Mouse (Mus musculus): ENCODE results near the gene Fam102a. TPM values are rescaled to one million over a fixed set of nuclear protein-coding genes. Genes with fewer than 3 reads are reported as not detected.
A peak's percentile ranks its signal among the peaks of the same experiment; 100 is the strongest.

Fam102a gene
- total and polyA plus RNA-seq, 3 experiments: 1.3 to 7.8 (median 3.8) TPM

GRCm38 (mm10) chr2:32570698-32571494 lies 35.8 kb downstream of the Fam102a start, which contains the start of gene Dpm2 (continued):
- TF ChIP-seq ELF1 (IDR thresholded peaks at IDR 0.05; ENCODE audit: low read depth, low read length) (peak; percentile 98), CTCF (conservative IDR thresholded peaks at IDR 0.05 in 1 of 2, IDR thresholded peaks at IDR 0.05 in 1 of 2; ENCODE audit: low read depth in 2 of 2, low read length in 2 of 2) (no peak), TCF12 (IDR thresholded peaks at IDR 0.05; ENCODE audit: low read depth, low read length) (peak; percentile 75), HCFC1 (IDR thresholded peaks at IDR 0.05; ENCODE audit: low read depth, low read length) (peak; percentile 100), MYC (IDR thresholded peaks at IDR 0.05; ENCODE audit: low read depth, low read length) (peak; percentile 79; the same call in 1 of the 2 replicates), CHD2 (IDR thresholded peaks at IDR 0.05; ENCODE audit: low read length) (no peak; the same call in none of the 2 replicates), MAFK (IDR thresholded peaks at IDR 0.05; ENCODE audit: insufficient replicate concordance, low read length) (no peak), USF2 (conservative IDR thresholded peaks at IDR 0.05; ENCODE audit: low read depth, low read length) (peak; percentile 97), PAX5 (IDR thresholded peaks at IDR 0.05; ENCODE audit: low read length) (no peak), POLR2AphosphoS2 (IDR thresholded peaks at IDR 0.05; ENCODE audit: low read depth, low read length) (peak; percentile 87), MEF2A (IDR thresholded peaks at IDR 0.05; ENCODE audit: borderline replicate concordance, low read depth, low read length) (peak; percentile 51; the same call in 1 of the 2 replicates)

GRCm38 (mm10) chr2:32572196-32572595 lies 37.1 kb downstream of the Fam102a start:
- Histone ChIP-seq H3K36me3 (replicated peaks in 1 of 2; ENCODE audit: control insufficient read depth in 1 of 2, insufficient read depth in 1 of 2, low read length in 1 of 2) (peaks cover 15 to 63% of the 10 kb centered on the region in 2 experiments), H3K9ac (ENCODE audit: insufficient read depth, low read depth) (no peak overlapping the region), H3K4me1 (ENCODE audit: control insufficient read depth in 1 of 2, insufficient read depth in 2 of 2) (peaks cover 3 to 35% of the 10 kb centered on the region in 2 experiments), H3K4me3 (replicated peaks in 1 of 3; ENCODE audit: low read depth in 2 of 3, low read length in 2 of 3, poor library complexity in 1 of 3) (no peak overlapping the region), H3K27ac (ENCODE audit: insufficient read depth, low read depth) (no peak overlapping the region), H3K9me3 (replicated peaks; ENCODE audit: low read length) (no peaks in the 10 kb centered on the region), H3K27me3 (replicated peaks) (no peaks in the 10 kb centered on the region), H3K4me2 (ENCODE audit: insufficient read depth, low read depth, poor library complexity, severe bottlenecking) (peak overlapping the region; percentile 97; the same call in 1 of the 2 replicates), H3K79me2 (replicated peaks; ENCODE audit: control insufficient read depth, extremely low read depth, insufficient read depth, poor library complexity, severe bottlenecking) (peaks cover 16% of the 10 kb centered on the region)
- dilution Hi-C loops (cut with MboI; ENCODE audit: extremely low pct_ligation_motif_present, extremely low pct_unique_long_range_greater_than_20kb, low sequenced_read_pairs): no loop called here
- no peak for DNase-seq (ENCODE audit: extremely low read depth)
- TF ChIP-seq ZNF384 (IDR thresholded peaks at IDR 0.05; ENCODE audit: low read depth, low read length) (no peak), NRF1 (IDR thresholded peaks at IDR 0.05; ENCODE audit: low read depth, low read length) (no peak), EP300 (IDR thresholded peaks at IDR 0.05; ENCODE audit: low read length) (no peak), USF1 (IDR thresholded peaks at IDR 0.05; ENCODE audit: low read depth, low read length) (no peak), POLR2A (IDR thresholded peaks at IDR 0.05; ENCODE audit: low read depth, low read length) (no peak), MXI1 (IDR thresholded peaks at IDR 0.05; ENCODE audit: low read depth, low read length) (no peak), POLR2AphosphoS2 (IDR thresholded peaks at IDR 0.05; ENCODE audit: low read depth, low read length) (no peak), RAD21 (IDR thresholded peaks at IDR 0.05; ENCODE audit: low read depth, low read length) (no peak), MEF2A (IDR thresholded peaks at IDR 0.05; ENCODE audit: borderline replicate concordance, low read depth, low read length) (no peak), ZKSCAN1 (IDR thresholded peaks at IDR 0.05; ENCODE audit: borderline replicate concordance, low read depth, low read length) (no peak), E2F4 (IDR thresholded peaks at IDR 0.05; ENCODE audit: insufficient replicate concordance, low read depth, low read length) (no peak), CTCF (conservative IDR thresholded peaks at IDR 0.05 in 1 of 2, IDR thresholded peaks at IDR 0.05 in 1 of 2; ENCODE audit: low read depth in 2 of 2, low read length in 2 of 2) (no peak), SIN3A (IDR thresholded peaks at IDR 0.05; ENCODE audit: low read length) (no peak)
- in situ Hi-C loops (cut with MboI; ENCODE audit: low pct_ligation_motif_present, low pct_unique_long_range_greater_than_20kb, low sequenced_read_pairs): loop anchor here (25.0 kb wide), 1 partner anchor 435 kb away; no protein-coding TSS in a partner anchor

Data from CH12.LX (cell line).